23 mouse cellular contexts compared by ENCODE assay signal in genomic region chr2:178508279-178508678, GRCm38 (mm10).
DNase-seq lines count a peak whose midpoint lies in the region; ATAC-seq and TF ChIP-seq lines count a peak whose summit lies in the region.
"Had no signal": no experiment of that assay in that cellular context is flagged by ENCODE, and none has a peak within 500 bp of the region (broad histone marks: within the 10 kb centered on the region; RNA-seq: fewer than 3 reads in every experiment).

No protein-coding gene starts in this region.

- TF ChIP-seq CTCF in stomach, postnatal 0 days (IDR thresholded peaks at IDR 0.05; ENCODE audit: low read depth), result no peak

- no peak for ATAC-seq in intestine, embryonic 16.5 days
- ATAC-seq in intestine, embryonic 15.5 days, result no peak
- no peak for ATAC-seq in stomach, embryonic 16.5 days (ENCODE audit: insufficient read depth, low FRiP score)
- ATAC-seq in stomach, postnatal 0 days (ENCODE audit: low FRiP score, low TSS enrichment), result no peak
- ATAC-seq: activated CD4-positive, CD25-positive, alpha-beta regulatory T cell, adult 4 months; inflammation-experienced regulatory T-cells, adult 6 months had no signal

- H3K27me3 ChIP-seq in intestine, embryonic 16.5 days (replicated peaks; ENCODE audit: control insufficient read depth, insufficient read depth, low read length), result no peaks in the 10 kb centered on the region
- no peaks in the 10 kb centered on the region for H3K27me3 ChIP-seq in intestine, embryonic 15.5 days (replicated peaks)
- no peaks in the 10 kb centered on the region for H3K27me3 ChIP-seq in stomach, embryonic 16.5 days (ENCODE audit: control insufficient read depth, insufficient read depth, low read length)
- H3K27me3 ChIP-seq in stomach, postnatal 0 days (ENCODE audit: control insufficient read depth, insufficient read depth, low read length), result no peaks in the 10 kb centered on the region

- DNase-seq in cerebellum, postnatal 10 days, result peak; percentile 65 to 73
- DNase-seq in cerebellum, adult 18-20 months, result no peak
- DNase-seq in kidney, postnatal 14 days, result peak; percentile 8
- DNase-seq in kidney, postnatal 36 days, result no peak
- no peak for DNase-seq in stomach, postnatal 0 days (ENCODE audit: low spot score)
- DNase-seq: adrenal gland, adult 8-10 months; cerebellum, adult 11-12 months; gastrocnemius, postnatal 10 days; heart, postnatal 36 days; right cerebral cortex, postnatal 4 days; thymus, adult 18-20 months; thymus, postnatal 36 days had no signal

- no peak overlapping the region for H3K27ac ChIP-seq in intestine, embryonic 16.5 days (ENCODE audit: low read length)
- H3K27ac ChIP-seq in intestine, embryonic 15.5 days, result no peak overlapping the region
- no peak overlapping the region for H3K27ac ChIP-seq in stomach, embryonic 16.5 days (ENCODE audit: low read length)
- H3K27ac ChIP-seq in stomach, postnatal 0 days (replicated peaks), result no peak overlapping the region
- H3K27ac ChIP-seq: forebrain, embryonic 10.5 days; layer of hippocampus, adult 2 months; liver, embryonic 14.5 days; midbrain, embryonic 10.5 days had no signal

- no peaks in the 10 kb centered on the region for H3K9me3 ChIP-seq in intestine, embryonic 16.5 days (ENCODE audit: control insufficient read depth, low read length)
- H3K9me3 ChIP-seq in intestine, embryonic 15.5 days, result no peaks in the 10 kb centered on the region
- H3K9me3 ChIP-seq in stomach, embryonic 16.5 days (replicated peaks; ENCODE audit: control insufficient read depth, low read length), result no peaks in the 10 kb centered on the region
- H3K9me3 ChIP-seq in stomach, postnatal 0 days (ENCODE audit: control insufficient read depth, low read length), result no peaks in the 10 kb centered on the region
- H3K9me3 ChIP-seq: forebrain, embryonic 10.5 days; midbrain, embryonic 10.5 days had no signal

- no peak for TF ChIP-seq EP300 in stomach, postnatal 0 days (optimal IDR thresholded peaks at IDR 0.05)

- H3K4me2 ChIP-seq in intestine, embryonic 16.5 days (ENCODE audit: low read depth, low read length), result no peak overlapping the region
- no peak overlapping the region for H3K4me2 ChIP-seq in intestine, embryonic 15.5 days (replicated peaks)
- H3K4me2 ChIP-seq in stomach, embryonic 16.5 days (ENCODE audit: low read depth, low read length), result no peak overlapping the region
- no peak overlapping the region for H3K4me2 ChIP-seq in stomach, postnatal 0 days (replicated peaks; ENCODE audit: low read depth)
- H3K4me2 ChIP-seq: hindbrain, embryonic 14.5 days had no signal

- 47% methylated on average over 6 of the region's 6 CpGs for WGBS in intestine, embryonic 16.5 days
- WGBS in intestine, embryonic 15.5 days, result 50% methylated on average over 6 of the region's 6 CpGs
- 36% methylated on average over 6 of the region's 6 CpGs for whole genome bisulfite sequencing in stomach, embryonic 16.5 days
- 54% methylated on average over 6 of the region's 6 CpGs for WGBS in stomach, postnatal 0 days

- peaks cover 10% of the 10 kb centered on the region; the same call in 1 of the 2 replicates for H3K4me1 ChIP-seq in intestine, embryonic 16.5 days (ENCODE audit: control insufficient read depth, insufficient read depth, low read length)
- peaks cover 9% of the 10 kb centered on the region; the same call in 1 of the 2 replicates for H3K4me1 ChIP-seq in intestine, embryonic 15.5 days (replicated peaks)
- no peaks in the 10 kb centered on the region; the same call in 1 of the 2 replicates for H3K4me1 ChIP-seq in stomach, embryonic 16.5 days (ENCODE audit: control insufficient read depth, insufficient read depth, low read length)
- no peaks in the 10 kb centered on the region for H3K4me1 ChIP-seq in stomach, postnatal 0 days (replicated peaks; ENCODE audit: control insufficient read depth, insufficient read depth)

- H3K36me3 ChIP-seq in intestine, embryonic 16.5 days (ENCODE audit: control insufficient read depth, insufficient read depth, low read length), result no peaks in the 10 kb centered on the region
- H3K36me3 ChIP-seq in intestine, embryonic 15.5 days, result no peaks in the 10 kb centered on the region
- no peaks in the 10 kb centered on the region for H3K36me3 ChIP-seq in stomach, embryonic 16.5 days (ENCODE audit: control insufficient read depth, insufficient read depth, low read length)
- no peaks in the 10 kb centered on the region for H3K36me3 ChIP-seq in stomach, postnatal 0 days (ENCODE audit: control insufficient read depth, insufficient read depth, low read length)
- H3K36me3 ChIP-seq: forebrain, embryonic 10.5 days; midbrain, embryonic 10.5 days had no signal

- peak overlapping the region; percentile 19; the same call in 1 of the 2 replicates for H3K9ac ChIP-seq in intestine, embryonic 16.5 days (ENCODE audit: low read depth, low read length)
- no peak overlapping the region for H3K9ac ChIP-seq in intestine, embryonic 15.5 days
- H3K9ac ChIP-seq in stomach, embryonic 16.5 days (ENCODE audit: low read length), result 0 out of 2 replicates have a peak overlapping the region, but pooled peaks have one; percentile 23
- no peak overlapping the region for H3K9ac ChIP-seq in stomach, postnatal 0 days (ENCODE audit: low read length)
- H3K9ac ChIP-seq: hindbrain, embryonic 14.5 days; liver, embryonic 14.5 days had no signal

- H3K4me3 ChIP-seq in intestine, embryonic 16.5 days (ENCODE audit: low read length), result no peak overlapping the region
- no peak overlapping the region for H3K4me3 ChIP-seq in intestine, embryonic 15.5 days (replicated peaks)
- no peak overlapping the region for H3K4me3 ChIP-seq in stomach, embryonic 16.5 days (replicated peaks; ENCODE audit: low read length)
- no peak overlapping the region for H3K4me3 ChIP-seq in stomach, postnatal 0 days (ENCODE audit: low read depth, low read length)
- H3K4me3 ChIP-seq: forebrain, embryonic 10.5 days; layer of hippocampus, adult 2 months; midbrain, embryonic 10.5 days; myocyte had no signal

Comparison
In these comparisons a context has a peak if more than half of its experiments do, and no peak if none do; other contexts are left out.
1. DNase-seq: peak in cerebellum, postnatal 10 days (2 of 2) and kidney, postnatal 14 days (single experiment); none in cerebellum, adult 18-20 months (0 of 2), kidney, postnatal 36 days (0 of 2) and stomach, postnatal 0 days (single experiment).
2. H3K9ac ChIP-seq: peak in intestine, embryonic 16.5 days (single experiment) and stomach, embryonic 16.5 days (single experiment); none in intestine, embryonic 15.5 days (single experiment) and stomach, postnatal 0 days (single experiment).